Mouse (Mus musculus) spleen, adult 2 months (tissue): ENCODE measurements around the gene Srpk1.

Experiments
- CTCF ChIP-seq: fragments of 200-500 bp; IDR thresholded peaks from 2 replicates; pipeline ENCODE4 v1.5.1; 2011; ENCODE audit warnings: mild to moderate bottlenecking, inconsistent platforms; ENCODE audit not compliant: insufficient read depth, insufficient read length, insufficient replicate concordance; ENCODE audit errors: extremely low read depth
- POLR2A ChIP-seq: fragments of 200-500 bp; IDR thresholded peaks from 2 replicates; pipeline ENCODE4 v1.6.1; 2011; ENCODE audit warnings: low read depth, low read length, inconsistent platforms

DNA sequence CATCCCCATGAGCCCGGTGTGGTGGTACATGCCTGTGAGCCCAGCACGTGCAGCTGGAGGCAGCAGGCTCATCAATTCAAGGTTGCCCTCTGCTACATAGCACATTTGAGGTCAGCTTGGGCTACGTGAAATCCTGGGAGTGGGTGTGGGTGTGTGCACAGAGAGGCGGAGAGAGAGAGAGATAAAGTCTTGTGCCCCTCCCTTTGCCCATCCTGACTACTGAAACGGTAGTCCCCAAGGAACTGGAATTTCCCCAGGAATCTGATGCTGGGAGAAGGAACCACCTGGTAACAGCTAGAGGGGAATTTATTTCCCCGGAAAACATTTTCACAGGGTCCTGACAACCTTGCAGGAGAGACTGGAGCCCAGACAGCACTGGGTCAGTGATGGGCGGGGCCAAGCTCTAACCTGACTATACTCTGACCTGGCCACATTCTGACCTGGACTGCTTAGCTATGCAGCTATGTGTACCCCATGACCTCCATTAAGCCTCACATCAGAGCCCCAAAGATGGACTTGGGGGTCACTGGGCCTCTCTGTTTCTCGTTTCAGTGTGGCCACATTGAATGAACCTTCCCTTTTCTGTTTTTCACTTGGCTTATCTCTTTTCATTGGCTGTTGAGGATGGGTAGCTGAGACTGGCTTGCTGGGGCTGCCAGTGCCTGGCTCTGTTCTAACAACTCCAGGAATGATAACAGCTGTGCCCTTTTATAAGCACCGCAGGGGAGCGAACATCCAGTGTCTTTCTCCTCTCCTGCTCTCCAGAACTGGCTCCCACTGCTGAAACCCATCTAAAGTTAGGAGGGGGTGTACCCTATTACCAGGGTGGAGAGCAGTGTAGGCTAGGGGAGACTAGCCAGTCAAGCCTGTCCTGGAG, 6.0 kb upstream of the Srpk1 start:
- TF ChIP-seq CTCF (no peak), POLR2A (no peak)
